Mouse (Mus musculus): ENCODE results near the gene Atp6v1a. TPM values are rescaled to one million over a fixed set of nuclear protein-coding genes. Genes with fewer than 3 reads are reported as not detected.

Gene Atp6v1a
- polyA plus RNA-seq, 2 experiments = 32.9 to 64.4 TPM

DNA sequence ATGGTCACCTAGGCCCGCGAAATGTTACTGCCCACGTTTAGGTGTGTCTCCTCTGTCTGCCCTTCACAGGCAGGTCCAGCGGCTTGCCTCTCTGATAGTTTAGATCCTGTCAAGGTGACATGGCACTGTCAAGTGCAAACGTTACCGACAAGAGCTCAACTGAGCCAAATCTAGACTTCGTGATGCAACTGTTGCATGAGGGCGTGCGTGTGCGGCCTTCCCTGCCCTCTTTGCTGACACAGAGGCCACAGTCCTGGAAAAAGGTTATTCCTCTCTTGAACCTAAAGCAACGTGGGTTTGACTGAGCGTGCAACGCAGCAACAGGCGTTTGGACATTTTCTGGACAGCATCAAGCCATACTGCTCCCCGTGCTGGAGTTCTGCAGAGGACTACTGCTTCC, 78.2 kb downstream of the Atp6v1a start:
- Histone ChIP-seq H3K9me3 (ENCODE audit: control insufficient read depth, low read length) (no peaks in the 10 kb centered on the region), H3K27ac (replicated peaks; ENCODE audit: low read depth, low read length) (no peak overlapping the region), H3K36me3 (ENCODE audit: control insufficient read depth, insufficient read depth, low read length) (no peaks in the 10 kb centered on the region), H3K4me3 (replicated peaks; ENCODE audit: low read length) (no peak overlapping the region), H3K9ac (ENCODE audit: low read depth, low read length, severe bottlenecking) (no peak overlapping the region), H3K4me1 (ENCODE audit: control insufficient read depth, insufficient read depth, low read length) (peaks cover 2% of the 10 kb centered on the region; the same call in 1 of the 2 replicates), H3K4me2 (replicated peaks; ENCODE audit: low read depth, low read length, severe bottlenecking) (no peak overlapping the region), H3K27me3 (ENCODE audit: control insufficient read depth, insufficient read depth, low read length) (no peaks in the 10 kb centered on the region)
- ATAC-seq (ENCODE audit: low FRiP score, low read depth) = no peak
- WGBS = 90% methylated on average over 15 of the region's 15 CpGs
- DNase-seq (ENCODE audit: low spot score) = no peak
- TF ChIP-seq POLR2A (IDR thresholded peaks at IDR 0.05; ENCODE audit: borderline replicate concordance, extremely low read depth, insufficient read depth, insufficient read length) = no peak

DNA sequence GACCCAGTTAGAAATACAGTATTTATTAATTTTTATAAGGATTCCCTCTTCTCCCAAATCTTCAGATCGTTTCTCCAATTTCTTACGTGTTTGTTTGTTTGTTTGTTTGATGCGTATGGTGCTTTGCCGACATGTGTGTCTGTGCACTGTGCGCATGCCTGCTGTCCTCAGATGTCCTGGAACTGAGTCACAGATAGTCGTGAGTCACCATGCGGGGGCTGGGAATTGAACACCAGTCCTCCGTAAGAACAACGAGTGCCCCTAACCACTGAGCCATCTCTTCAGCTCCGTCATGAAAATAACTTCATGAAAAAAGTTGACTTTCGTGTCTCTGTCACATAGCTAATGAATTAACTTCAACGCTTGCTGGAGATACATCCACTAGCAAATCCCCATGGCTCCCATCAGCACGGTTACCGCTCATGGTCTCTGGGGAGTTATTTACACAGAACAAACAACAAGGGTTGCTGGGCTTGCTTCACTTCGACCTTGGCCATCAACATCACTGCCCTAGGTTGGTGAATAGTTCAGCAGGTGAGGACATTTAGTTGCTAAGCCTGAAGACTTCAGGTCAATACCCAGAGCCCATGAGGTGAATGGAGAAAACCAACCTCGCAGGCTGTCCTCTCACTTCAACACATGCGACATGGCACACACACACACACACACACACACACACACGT, 78.8 kb downstream of the Atp6v1a start:
- no peak for DNase-seq (ENCODE audit: low spot score)
- 92% methylated on average over 18 of the region's 18 CpGs for WGBS

DNA sequence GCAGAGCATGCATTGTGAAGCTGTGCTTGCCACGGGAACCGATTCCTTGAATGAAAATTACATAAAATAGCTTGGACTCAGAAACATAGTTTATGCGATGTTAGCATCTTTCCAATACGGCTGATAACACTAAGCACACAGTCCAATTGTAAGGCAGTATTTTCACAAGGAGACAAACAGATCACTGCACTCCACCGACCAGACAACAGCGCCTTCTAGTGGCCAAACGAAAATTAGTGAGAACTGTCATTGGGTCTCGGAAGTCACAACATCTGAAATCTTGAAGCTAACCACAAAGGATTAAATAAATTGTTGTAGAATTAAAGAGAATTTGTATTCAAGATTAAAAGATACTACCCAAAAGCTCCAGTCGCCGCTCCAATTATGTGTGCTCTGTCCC, 80.8 kb downstream of the Atp6v1a start:
- peaks cover 2% of the 10 kb centered on the region; the same call in 1 of the 2 replicates for H3K4me1 ChIP-seq (ENCODE audit: control insufficient read depth, insufficient read depth, low read length)
- ATAC-seq (ENCODE audit: low FRiP score, low read depth) (peak; percentile 55; the same call in 1 of the 2 replicates), DNase-seq (ENCODE audit: low spot score) (peak; percentile 72)
- TF ChIP-seq POLR2A (IDR thresholded peaks at IDR 0.05; ENCODE audit: borderline replicate concordance, extremely low read depth, insufficient read depth, insufficient read length) = no peak
- H3K36me3 ChIP-seq (ENCODE audit: control insufficient read depth, insufficient read depth, low read length) = no peaks in the 10 kb centered on the region
- no peak overlapping the region for H3K4me3 ChIP-seq (replicated peaks; ENCODE audit: low read length)
- H3K4me2 ChIP-seq (replicated peaks; ENCODE audit: low read depth, low read length, severe bottlenecking) = no peak overlapping the region
- H3K9ac ChIP-seq (ENCODE audit: low read depth, low read length, severe bottlenecking) = no peak overlapping the region
- no peak overlapping the region for H3K27ac ChIP-seq (replicated peaks; ENCODE audit: low read depth, low read length)
- H3K9me3 ChIP-seq (ENCODE audit: control insufficient read depth, low read length) = no peaks in the 10 kb centered on the region
- WGBS = 20% methylated on average over 10 of the region's 10 CpGs
- H3K27me3 ChIP-seq (ENCODE audit: control insufficient read depth, insufficient read depth, low read length) = no peaks in the 10 kb centered on the region

More for the DNA sequence above, 78.8 kb downstream of the Atp6v1a start:
- H3K4me2 ChIP-seq (replicated peaks; ENCODE audit: low read depth, low read length, severe bottlenecking) = no peak overlapping the region
- peaks cover 2% of the 10 kb centered on the region; the same call in 1 of the 2 replicates for H3K4me1 ChIP-seq (ENCODE audit: control insufficient read depth, insufficient read depth, low read length)
- no peak overlapping the region for H3K27ac ChIP-seq (replicated peaks; ENCODE audit: low read depth, low read length)
- no peaks in the 10 kb centered on the region for H3K9me3 ChIP-seq (ENCODE audit: control insufficient read depth, low read length)
- no peak for ATAC-seq (ENCODE audit: low FRiP score, low read depth)
- no peaks in the 10 kb centered on the region for H3K27me3 ChIP-seq (ENCODE audit: control insufficient read depth, insufficient read depth, low read length)
- no peak overlapping the region for H3K9ac ChIP-seq (ENCODE audit: low read depth, low read length, severe bottlenecking)
- no peak overlapping the region for H3K4me3 ChIP-seq (replicated peaks; ENCODE audit: low read length)
- TF ChIP-seq POLR2A (IDR thresholded peaks at IDR 0.05; ENCODE audit: borderline replicate concordance, extremely low read depth, insufficient read depth, insufficient read length) = no peak
- H3K36me3 ChIP-seq (ENCODE audit: control insufficient read depth, insufficient read depth, low read length) = no peaks in the 10 kb centered on the region

DNA sequence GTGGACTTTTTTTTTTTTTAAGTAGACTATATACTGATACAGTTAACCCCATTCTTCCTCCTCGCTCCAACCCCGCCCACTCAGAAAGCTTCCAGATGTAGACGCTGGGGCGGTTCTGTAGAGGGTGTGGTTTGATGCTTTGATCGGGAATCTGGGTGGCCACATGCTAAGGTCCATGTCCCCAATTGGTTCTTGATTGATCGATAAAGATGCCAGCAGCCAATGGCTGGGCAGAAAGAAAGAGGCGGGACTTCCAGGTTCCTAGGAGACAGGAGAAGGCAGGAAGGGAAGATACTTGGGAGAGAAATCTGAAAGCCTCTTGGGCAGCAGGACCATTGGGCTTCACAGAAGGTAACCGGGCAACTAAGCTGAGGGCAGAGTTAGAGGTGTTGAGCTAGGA, 83.7 kb downstream of the Atp6v1a start:
- Histone ChIP-seq H3K36me3 (ENCODE audit: control insufficient read depth, insufficient read depth, low read length) (no peaks in the 10 kb centered on the region), H3K4me2 (replicated peaks; ENCODE audit: low read depth, low read length, severe bottlenecking) (no peak overlapping the region), H3K4me3 (replicated peaks; ENCODE audit: low read length) (no peak overlapping the region), H3K9ac (ENCODE audit: low read depth, low read length, severe bottlenecking) (no peak overlapping the region), H3K27me3 (ENCODE audit: control insufficient read depth, insufficient read depth, low read length) (no peaks in the 10 kb centered on the region), H3K9me3 (ENCODE audit: control insufficient read depth, low read length) (no peaks in the 10 kb centered on the region), H3K27ac (replicated peaks; ENCODE audit: low read depth, low read length) (no peak overlapping the region), H3K4me1 (ENCODE audit: control insufficient read depth, insufficient read depth, low read length) (peaks cover 6% of the 10 kb centered on the region; the same call in 1 of the 2 replicates)
- TF ChIP-seq POLR2A (IDR thresholded peaks at IDR 0.05; ENCODE audit: borderline replicate concordance, extremely low read depth, insufficient read depth, insufficient read length) = no peak
- ATAC-seq (ENCODE audit: low FRiP score, low read depth) (no peak), DNase-seq (ENCODE audit: low spot score) (no peak)
- 68% methylated on average over 8 of the region's 8 CpGs for WGBS

DNA sequence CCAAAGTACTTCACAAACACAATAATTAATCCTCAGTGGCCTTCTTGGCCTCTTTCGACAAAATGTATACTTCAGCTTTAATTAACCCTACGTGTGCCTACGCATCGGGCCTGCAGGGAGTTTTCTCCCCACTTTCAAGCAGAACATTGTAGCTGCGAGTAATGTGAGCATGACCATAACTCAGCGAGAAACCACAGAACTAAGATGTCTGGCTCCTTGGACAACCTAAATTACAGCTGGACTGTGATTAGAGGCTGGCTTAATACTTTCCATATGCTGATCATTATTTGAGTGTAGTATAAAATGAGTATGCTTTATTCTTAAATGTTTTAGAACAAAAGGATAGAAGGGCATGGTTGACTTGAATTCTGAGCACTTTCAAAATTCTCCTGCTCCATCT, 86.2 kb downstream of the Atp6v1a start:
- ATAC-seq (ENCODE audit: low FRiP score, low read depth) (no peak), DNase-seq (ENCODE audit: low spot score) (peak; percentile 38)
- WGBS = 14% methylated on average over 6 of the region's 6 CpGs
- TF ChIP-seq POLR2A (IDR thresholded peaks at IDR 0.05; ENCODE audit: borderline replicate concordance, extremely low read depth, insufficient read depth, insufficient read length) = no peak
- Histone ChIP-seq H3K27ac (replicated peaks; ENCODE audit: low read depth, low read length) (no peak overlapping the region), H3K4me1 (ENCODE audit: control insufficient read depth, insufficient read depth, low read length) (peaks cover 4% of the 10 kb centered on the region; the same call in 1 of the 2 replicates), H3K36me3 (ENCODE audit: control insufficient read depth, insufficient read depth, low read length) (no peaks in the 10 kb centered on the region), H3K4me3 (replicated peaks; ENCODE audit: low read length) (no peak overlapping the region), H3K27me3 (ENCODE audit: control insufficient read depth, insufficient read depth, low read length) (no peaks in the 10 kb centered on the region), H3K9me3 (ENCODE audit: control insufficient read depth, low read length) (no peaks in the 10 kb centered on the region), H3K9ac (ENCODE audit: low read depth, low read length, severe bottlenecking) (no peak overlapping the region), H3K4me2 (replicated peaks; ENCODE audit: low read depth, low read length, severe bottlenecking) (no peak overlapping the region)

Measured in limb, embryonic 14.5 days (tissue).